Mouse (Mus musculus) ovary, adult 18-20 months (tissue): ENCODE results near the gene Slc35c1.
A peak's percentile ranks its signal among the peaks of the same experiment; 100 is the strongest.

Experiments
- DNase-seq: peaks from one replicate; pipeline ENCODE4 v3.0.0; 2022; ENCODE audit warnings: low spot score, mixed read lengths

The Slc35c1 gene

GRCm38 (mm10) chr2:92475711-92476110 is 15.4 kb upstream of the Slc35c1 start:
- no peak for DNase-seq

- no peak for DNase-seq
These were observed 14.6 kb upstream of the Slc35c1 start for GRCm38 (mm10) chr2:92474920-92475319.

DNA sequence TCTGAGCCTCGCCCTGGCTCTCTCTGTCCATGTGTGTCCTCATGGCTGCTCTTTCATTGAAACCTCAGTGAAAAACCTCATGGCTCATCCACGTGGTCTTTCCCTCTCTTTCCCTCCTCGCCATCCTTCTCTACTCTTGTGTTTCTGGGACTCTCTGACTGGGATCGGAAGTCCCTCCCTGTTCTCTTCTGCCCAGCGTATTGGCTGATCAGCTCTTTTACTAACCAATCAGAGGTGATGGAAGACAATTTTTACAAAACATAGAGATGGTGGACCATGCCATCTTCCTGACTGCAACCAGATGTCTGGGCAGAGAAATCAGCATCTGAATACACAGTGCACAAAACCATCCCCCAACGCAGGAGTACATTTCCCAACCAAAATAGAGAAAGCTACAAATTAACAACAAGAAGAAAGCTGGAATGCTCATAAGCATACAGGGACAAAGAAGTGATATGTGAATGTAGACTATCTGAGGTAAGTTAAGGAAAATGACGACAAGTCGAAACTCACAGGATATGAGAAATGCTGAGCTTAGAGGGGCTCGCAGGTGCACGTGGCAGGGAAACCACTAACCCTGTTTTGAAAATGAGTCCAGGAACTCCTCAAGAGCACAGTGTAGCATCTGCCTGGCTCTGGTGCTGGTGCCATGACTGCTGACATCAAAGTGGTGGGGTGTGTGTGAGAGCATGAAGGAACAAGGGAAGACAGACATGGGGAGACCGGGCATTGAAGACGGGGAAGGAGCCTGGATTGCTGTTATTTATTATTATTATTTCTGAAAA is 11.7 kb upstream of the Slc35c1 start:
- no peak for DNase-seq

GRCm38 (mm10) chr2:92464690-92465089 is 4.4 kb upstream of the Slc35c1 start:
- no peak for DNase-seq

DNA sequence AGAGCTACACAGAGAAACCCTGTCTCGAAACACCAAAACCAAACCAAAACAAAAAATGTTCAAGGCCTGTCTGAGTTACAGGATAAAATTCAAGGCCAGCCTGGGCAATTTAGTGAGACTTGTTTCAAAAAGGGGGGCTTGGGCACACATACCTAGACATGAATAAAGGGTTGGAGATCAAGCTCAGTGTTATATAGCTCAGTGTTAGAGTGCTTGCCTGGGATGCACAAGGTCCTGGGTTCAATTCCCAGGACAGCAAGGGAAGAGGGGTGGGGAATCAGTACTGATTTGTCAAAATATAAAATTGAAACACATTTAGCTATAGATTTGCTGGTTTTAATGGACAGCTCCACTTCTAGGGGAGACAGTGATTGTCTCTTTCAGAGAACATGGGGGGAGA is 877 bp upstream of the Slc35c1 start:
- no peak for DNase-seq

- DNase-seq, result peak; percentile 74
These were observed 1.0 kb downstream of the Slc35c1 start for GRCm38 (mm10) chr2:92459141-92459920.

- DNase-seq, result no peak
These were observed 1.9 kb downstream of the Slc35c1 start for GRCm38 (mm10) chr2:92458481-92458880.

DNA sequence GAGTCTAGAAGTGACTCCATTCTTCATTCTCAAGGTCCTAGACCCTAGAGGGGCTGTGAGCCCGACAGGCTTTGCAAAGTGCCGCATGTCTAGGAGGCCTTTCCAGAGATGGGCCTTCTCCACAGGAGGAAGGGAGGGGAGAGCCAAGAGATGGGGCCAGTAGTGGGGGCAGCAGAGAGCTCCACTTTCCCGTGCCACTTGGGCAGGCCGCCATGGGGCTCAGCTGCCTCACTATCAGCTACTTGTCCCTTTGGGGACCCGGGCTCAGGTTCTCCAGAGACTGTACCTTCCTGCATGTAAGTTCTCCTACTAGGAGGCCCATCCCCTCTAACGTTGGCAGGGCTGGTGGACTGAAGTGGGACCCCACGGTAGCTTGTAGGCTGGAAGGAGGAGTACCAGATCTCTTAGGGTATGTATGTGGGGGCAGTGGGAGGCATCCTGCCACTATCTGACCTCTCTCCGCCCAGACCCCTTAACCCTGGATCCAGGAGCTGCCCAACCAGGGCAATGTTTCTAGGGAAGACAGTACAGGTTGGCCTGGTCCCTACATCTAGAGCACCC is 3.3 kb downstream of the Slc35c1 start:
- no peak for DNase-seq

DNA sequence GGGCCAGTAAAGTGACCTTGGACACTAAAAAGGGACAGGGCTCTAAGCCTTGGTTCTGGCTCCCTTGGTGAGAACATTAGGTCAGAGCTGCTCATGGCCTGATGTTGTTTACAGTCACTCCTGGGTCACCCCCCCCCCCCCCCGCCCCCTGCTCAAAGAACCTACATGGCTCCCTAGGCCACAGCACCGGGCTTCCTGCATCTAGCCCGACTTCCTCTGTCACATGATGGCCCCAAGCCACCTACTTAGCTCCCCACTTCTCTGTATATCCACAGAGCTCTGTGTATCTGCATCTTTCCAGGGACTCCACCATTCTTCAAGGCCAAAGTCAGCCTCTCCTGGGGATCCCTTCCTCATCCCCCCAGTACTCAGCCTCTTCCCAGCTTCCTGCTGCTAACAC is 4.6 kb downstream of the Slc35c1 start:
- DNase-seq, result no peak

DNA sequence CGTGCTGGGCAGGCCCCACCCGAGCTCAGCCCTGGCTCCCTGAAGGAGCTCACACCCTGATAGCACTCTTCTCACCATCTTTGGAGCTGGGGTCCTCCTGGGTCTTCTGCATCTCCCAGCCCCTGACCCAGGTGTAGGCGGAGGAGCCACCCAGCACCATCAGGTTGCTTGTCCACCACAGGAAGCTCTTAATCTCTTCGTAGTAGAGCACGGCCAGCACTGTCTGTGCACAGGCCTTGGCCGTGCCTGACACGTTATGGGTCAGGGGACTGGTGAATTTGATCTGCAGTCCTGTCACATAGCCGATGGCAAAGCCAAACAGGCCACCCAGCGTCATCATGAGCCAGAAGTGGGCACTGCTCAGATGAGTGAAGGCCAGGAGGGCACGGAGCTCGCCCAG is 6.2 kb downstream of the Slc35c1 start:
- no peak for DNase-seq

GRCm38 (mm10) chr2:92451126-92451525 is 9.2 kb downstream of the Slc35c1 start:
- DNase-seq, result no peak

DNA sequence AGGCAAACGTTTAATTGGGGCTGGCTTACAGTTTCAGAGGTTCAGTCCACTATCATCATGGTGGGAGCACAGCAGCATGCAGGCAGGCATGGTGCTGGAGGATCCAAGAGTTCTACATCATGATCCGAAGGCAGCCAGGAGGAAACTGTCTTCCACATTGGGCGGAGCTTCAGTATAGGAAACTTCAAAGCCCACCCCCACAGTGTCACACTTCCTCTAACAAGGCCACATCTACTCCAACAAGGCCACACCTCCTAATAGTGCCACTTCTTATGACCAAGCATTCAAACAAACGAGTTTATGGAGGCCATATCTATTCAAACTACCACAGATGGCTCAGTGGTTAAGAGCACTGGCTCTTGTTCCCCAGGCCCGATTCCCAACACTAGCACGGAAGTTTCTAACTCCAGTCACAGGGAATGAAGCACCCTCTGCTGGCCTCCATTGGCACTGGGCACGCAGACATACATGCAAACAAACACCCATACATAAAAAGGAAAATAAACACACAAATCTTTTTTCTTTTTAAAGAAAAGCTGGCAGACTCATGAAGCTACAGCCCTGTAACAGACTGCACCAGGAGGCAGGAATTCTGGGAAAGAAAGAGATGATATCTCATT is 13.1 kb downstream of the Slc35c1 start:
- DNase-seq, result no peak

DNA sequence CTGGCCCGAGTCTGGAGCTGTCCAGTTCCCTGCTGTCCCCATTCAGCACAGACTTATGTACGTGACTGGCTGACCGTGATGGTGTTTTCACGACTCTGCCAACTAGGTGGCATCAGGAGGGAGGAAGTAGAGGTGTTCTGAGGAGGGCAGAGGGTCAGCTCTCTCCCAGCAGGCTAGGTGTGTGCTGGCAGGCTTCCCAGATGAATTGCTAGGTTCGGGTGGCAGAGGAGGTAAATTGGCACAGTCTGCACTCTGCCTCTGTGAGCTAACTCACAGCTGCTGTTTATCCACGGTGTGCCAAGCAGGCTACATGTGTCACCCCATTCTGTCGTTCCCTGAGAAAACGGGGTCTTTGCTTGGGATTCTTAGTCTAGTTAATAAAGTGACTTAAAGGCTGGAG is 13.7 kb downstream of the Slc35c1 start:
- DNase-seq, result no peak

DNA sequence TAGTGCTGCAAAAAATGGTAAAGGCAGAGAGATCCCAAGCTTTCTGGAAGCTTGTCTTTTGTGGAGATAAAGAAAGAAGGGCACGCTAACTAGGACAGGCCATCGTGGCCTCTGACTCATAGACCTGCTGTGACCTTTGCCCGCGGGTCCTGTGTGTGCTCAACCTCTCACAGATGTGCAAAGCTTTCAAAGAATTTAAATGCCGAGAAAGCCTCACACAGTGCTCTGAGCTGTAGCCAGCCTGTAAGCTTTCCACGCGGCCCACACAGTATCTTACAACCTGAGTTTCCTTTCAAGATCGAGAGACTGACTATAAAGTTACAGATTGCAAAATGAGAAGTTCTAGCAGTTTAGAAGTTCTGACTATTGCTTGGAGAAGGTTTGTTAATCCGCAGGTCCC is 14.4 kb downstream of the Slc35c1 start:
- no peak for DNase-seq

DNA sequence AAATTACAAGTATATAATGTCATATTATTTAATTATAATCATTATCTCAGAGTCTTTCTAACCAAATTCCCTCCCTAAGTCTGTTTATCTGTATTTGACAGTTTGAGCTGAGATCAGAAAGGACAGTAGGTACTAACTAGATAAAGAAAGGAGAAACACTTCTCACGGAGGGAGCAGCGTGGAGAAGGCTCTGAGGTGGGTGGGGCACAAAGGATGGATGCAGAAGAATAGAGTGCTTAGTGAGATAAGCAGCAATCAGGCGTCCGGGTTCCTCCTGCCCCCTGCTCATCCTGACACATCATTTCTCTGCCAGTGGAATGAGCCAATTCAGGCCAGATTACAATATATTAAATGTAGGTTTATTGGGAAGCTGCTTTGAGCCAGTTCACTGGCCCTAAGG is 16.0 kb downstream of the Slc35c1 start:
- no peak for DNase-seq

GRCm38 (mm10) chr2:92443313-92443712 is 17.0 kb downstream of the Slc35c1 start:
- no peak for DNase-seq

DNA sequence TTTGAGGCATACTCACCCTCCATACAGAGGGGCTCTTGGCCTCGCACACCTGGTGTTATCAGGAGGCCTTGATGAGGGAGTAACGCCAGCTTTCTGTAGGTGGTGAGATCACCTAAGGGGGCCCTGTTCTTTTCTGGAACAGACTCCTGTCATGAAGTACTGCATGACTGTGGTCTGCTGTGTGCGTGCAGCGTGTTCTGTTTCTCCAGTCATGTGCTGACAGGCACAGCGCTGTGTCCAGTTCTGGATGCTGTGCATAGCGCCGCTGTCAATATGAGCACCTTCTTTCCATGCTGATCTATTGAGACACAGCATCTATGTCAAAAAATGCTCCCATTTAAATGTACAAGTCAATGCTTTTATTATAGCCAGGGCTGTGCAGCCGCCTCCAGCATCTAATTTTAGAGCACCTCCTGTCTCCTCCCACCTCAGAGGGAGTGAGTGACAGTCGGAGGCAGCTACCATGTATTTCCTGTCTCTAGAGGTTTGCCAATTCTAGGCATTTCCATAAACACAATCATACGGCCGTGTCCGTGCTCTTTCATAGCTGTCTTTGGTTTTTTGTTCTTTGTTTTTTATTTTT is 17.8 kb downstream of the Slc35c1 start:
- DNase-seq, result no peak

DNA sequence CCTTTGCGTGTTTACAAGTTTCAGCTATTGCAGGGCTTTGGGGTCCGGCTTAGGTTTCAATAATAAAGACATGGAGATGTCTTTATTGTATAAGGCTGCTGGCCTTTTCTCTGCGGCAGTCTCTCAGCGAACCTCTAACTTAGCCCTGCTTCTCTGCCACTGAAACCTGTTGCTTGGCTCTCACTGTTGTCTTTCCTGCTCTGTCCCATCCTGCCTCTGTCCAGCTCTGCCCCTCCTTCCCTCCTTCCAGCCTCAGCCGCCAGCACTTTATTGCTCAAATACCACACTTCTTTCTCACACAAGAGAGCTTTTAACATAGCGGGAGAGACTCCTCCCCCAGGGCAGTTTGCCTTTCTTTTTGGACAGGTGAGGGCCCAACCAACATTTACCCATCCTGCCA is 19.9 kb downstream of the Slc35c1 start:
- no peak for DNase-seq

- no peak for DNase-seq
These were observed 21.8 kb downstream of the Slc35c1 start for GRCm38 (mm10) chr2:92438567-92438966.

- peak; percentile 51 for DNase-seq
These were observed 22.5 kb downstream of the Slc35c1 start for GRCm38 (mm10) chr2:92437875-92438274.

GRCm38 (mm10) chr2:92437366-92437765 is 23.0 kb downstream of the Slc35c1 start:
- DNase-seq, result no peak

DNA sequence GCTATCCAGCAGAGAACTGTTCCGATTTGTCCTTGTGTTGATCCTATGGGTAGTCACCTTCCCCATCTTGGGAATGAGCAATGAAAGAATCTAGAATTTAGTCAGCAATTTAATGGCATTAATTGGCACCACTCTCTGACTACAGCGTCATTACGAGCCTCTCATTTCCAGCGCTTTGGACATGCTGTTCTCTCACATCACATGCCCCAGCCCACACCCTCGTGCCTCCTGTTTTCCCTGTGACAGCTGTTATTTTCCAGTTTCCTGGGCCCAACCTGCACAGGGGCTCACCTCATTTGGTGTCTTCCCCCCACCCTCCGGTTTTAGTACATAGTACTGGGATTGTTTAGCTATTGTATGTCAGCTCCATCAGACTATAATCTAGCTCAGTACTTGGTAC is 25.3 kb downstream of the Slc35c1 start:
- no peak for DNase-seq
